Mouse (Mus musculus): ENCODE data around the gene Camk2g.

Gene Camk2g

DNA sequence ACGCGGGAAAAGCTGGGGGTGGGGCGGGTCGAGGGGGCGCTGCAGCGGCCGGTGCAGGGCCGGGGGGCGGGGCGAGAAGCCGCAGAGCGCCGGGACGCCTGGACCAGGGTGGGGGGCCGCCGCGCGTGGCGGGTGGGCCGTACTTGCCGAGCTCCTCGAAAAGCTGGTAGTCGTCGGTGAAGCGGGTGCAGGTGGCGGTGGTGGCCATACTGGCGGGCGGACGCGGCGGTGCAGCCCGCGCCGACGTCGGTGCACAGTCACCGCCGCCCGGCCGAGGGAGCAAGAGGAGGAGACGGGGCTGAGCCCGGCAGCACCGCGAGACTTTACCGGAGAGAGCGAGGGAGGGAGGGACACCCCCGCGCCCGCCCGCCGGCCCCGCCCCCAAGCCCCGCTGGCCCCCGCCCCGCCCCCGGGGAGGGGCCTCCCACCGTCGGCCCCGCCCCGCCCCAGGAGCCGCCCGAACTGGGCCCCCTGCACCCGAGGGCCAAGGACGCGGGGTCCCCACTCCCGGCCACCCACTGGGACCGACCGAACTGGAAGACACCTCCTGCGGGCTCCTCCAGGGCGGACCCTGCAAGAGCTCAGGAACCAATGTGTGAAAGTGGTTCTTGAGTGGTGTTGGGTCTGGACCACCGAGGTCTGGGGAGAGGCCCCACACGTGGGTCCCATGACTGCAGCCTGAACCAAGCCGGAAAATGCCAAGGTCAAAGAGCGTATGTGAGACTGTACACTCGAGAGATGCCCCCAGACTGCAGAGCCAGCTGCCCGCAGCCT lies at the start of gene Camk2g:
Gene Camk2g (minus strand): TSS at position 331 of the 774 bp plus-strand sequence.
- peak; percentile 87 for DNase-seq (ENCODE audit: low spot score)

DNA sequence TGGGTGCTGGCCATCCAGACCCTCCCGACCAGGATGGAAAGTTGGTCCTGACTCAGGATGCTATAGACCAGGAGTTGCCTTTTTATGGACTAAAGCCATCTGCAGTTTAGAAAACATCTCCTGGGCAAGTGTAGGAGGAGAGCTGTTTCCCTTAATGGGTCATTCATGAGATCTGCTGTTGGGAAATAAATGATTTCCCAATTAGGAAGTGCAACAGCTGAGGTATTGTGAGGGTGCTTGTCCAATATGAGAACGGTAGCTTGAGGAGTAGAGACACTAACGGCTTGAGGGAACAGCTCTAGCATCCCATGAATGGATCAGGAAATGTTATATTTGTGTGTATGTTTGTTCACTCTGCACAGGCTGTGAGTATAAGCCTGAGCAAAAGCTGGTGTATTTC lies 48.7 kb upstream of the Camk2g start:
- DNase-seq (ENCODE audit: low spot score): no peak

DNA sequence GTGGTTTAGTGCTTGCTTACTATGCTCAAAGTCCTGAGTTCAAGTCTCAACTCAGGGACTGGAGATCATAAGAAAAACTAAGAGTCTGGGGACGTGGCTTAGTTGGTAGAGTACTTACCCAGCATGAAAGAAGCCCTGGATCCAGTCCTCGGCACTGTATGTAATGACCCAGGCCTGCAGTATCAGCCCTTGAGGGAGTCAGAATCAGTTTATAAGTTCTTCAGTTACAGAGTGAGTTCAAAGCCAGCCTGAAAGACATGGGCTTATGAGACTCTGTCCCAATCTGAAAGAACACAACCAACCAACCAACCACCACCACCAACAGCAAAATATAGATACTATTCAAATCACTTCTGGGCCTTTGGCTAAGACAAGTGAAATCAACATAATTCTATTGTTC lies 47.6 kb upstream of the Camk2g start:
- no peak for DNase-seq (ENCODE audit: low spot score)

DNA sequence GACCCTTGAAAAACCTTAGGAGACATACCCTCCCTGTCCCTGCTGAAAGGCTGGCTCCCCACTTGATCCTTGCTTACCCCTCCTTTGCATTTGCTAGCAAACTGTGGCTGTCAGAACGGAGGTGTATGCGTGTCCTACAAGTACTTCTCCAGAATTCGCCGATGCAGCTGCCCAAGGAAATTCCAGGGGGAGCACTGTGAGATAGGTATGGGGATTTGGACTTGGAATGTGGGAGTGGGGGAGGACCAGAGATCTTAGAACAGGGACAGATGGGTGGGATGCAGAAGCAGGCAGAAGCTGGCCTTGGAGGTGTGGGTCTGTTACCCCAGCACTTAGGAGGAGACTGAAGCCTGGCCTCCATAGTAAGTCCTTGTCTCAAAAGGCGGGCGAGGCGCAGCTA lies 43.8 kb upstream of the Camk2g start:
- DNase-seq (ENCODE audit: low spot score): no peak

DNA sequence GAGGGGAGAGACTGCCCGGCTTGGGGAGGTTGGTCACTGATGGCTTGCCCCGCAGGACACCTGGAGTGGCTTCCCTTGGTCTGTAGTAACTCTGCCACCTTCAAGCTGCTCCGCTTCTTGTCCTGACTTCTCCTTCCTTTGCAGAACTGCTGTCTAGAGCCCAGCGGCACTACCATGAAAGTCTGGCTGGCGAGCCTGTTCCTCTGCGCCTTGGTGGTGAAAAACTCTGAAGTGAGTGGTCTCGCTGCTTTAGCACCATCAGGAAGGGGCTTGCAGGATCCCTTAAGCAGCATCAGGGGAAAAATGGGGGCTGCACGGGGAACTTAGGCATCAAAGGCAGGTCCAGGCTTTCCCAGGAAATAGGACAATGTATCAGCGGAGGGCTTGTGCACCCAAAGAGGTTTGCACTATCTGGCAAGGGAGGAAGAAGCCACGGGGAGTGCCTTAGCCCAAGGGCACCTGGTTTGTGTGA lies 43.1 kb upstream of the Camk2g start:
- DNase-seq (ENCODE audit: low spot score): no peak

DNA sequence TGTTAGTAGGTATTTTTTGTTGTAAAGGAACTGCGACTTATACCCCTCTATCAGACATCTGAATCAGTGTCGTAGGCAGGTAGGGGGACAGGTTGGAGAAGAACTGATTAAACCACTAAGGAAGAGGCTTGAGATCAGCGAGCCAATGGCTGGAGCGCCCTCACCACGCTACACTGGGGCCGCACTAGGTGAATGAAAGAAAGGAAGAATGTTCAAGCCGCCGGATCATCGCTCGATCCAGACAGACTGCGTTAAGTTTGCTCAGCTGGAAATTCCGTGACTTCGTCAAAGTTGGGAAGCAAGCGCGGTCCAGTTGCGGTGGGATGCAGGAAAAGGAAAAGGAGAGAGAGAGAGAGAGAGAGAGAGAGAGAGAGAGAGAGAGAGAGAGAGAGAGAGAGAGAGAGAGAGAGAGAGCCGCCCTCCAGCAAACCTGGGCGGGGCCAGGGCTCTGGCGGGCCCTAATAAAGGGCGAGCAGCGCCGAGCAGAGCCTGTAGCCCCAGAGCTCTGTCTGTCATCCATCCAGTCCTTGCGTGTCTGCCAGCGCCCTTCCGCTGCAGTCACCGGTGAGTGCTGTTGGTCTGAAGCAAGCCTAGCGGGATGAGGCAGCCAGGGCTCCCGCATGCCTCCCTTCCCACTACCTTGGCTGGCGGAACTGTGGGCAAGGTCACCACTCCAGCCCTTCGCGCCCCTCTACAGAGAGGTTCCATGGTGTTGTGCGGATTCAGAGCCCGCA lies 42.5 kb upstream of the Camk2g start, which contains the start of gene Plau:
Gene Plau (plus strand): TSS at position 490 of the 734 bp plus-strand sequence.
- DNase-seq (ENCODE audit: low spot score): peak; percentile 88

DNA sequence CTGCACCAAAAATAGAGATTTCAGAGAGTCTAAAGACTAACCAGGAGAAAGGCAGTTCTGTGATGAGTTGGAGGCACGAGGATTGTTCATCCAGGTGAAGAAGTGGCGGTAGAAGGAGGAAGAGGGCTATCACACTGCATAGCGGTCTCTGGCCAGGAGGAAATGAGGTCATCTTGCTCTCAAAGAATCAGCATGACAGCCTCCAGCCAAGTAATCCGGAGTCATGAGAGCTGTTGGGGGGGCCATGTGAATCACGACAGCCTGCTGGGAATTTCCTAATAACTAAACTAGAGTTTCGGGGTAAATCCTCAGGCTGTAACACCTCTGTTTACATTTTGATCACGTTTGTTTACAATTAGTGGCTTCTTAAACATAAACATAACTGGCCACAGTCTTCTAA lies 40.2 kb upstream of the Camk2g start:
- no peak for DNase-seq (ENCODE audit: low spot score)

DNA sequence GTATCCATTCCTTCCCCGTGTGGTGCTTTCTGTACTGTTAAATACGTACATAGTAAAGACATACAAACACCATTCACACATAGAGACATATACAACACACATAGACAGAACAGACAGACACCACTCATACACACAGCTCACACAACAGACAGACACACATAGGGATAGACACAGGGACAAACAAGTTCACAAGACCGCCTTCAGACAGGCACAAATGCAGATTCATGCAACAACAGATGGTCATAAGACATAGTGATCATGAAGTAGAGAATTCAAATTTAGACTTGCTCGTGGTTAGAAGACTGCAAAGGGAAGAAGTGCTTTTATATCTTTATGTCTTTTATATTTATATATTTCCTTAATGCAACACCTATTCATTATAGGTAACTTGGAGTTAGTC lies 39.6 kb upstream of the Camk2g start:
- DNase-seq (ENCODE audit: low spot score): no peak

DNA sequence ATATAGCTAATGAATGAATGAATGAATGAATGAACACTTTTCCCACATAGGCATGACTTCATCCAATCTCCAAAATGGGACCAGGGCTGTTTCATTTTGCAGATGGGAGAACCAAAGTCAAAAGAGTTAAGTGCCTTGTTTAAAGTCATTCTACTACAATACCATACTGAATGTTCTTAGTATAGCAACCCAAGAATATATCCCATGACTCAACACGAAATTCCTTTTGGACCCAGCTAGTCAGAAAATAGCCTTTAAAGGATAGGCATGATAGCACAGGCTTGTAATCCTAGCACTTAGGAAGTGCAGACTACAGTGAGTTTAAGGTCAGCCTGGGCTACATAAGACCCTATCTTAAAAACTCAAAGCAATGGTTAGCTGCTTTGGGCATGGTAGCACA lies 38.0 kb upstream of the Camk2g start:
- no peak for DNase-seq (ENCODE audit: low spot score)

DNA sequence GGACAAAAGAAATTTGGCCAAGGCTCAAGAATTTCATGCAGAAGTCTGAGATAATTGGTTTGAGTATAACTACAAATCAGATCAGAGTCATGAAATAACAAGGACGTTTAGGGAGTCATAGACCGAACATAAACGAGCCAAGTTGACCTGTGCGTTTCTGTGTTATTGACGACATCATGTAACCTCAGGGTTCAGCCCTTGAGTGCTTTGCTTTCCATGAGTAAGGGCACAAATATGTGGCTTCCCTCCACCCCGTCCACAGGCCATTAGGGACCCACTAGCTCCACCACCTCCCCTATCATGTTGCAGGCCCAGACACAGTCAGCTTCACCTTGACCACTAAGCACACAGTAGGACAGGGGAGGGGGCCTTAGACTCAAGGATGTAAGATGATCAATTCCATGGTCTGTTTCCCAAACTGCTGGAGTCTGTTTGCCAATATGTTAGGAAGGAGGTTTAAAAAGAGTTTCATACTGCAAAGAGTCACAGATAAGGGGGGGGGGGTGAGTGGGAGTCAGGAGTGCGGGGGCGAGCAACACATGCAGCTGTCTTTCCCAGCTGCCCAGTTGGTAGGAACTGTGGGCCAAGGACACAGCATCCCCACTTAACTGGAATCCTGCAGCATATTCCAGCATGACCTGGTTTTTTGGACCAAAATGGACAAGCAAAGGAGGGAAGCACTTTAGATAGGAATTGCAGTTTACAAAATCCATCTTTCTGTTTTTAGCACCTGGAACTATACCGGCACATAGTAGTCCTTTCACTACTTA lies 37.4 kb upstream of the Camk2g start:
- no peak for DNase-seq (ENCODE audit: low spot score)

DNA sequence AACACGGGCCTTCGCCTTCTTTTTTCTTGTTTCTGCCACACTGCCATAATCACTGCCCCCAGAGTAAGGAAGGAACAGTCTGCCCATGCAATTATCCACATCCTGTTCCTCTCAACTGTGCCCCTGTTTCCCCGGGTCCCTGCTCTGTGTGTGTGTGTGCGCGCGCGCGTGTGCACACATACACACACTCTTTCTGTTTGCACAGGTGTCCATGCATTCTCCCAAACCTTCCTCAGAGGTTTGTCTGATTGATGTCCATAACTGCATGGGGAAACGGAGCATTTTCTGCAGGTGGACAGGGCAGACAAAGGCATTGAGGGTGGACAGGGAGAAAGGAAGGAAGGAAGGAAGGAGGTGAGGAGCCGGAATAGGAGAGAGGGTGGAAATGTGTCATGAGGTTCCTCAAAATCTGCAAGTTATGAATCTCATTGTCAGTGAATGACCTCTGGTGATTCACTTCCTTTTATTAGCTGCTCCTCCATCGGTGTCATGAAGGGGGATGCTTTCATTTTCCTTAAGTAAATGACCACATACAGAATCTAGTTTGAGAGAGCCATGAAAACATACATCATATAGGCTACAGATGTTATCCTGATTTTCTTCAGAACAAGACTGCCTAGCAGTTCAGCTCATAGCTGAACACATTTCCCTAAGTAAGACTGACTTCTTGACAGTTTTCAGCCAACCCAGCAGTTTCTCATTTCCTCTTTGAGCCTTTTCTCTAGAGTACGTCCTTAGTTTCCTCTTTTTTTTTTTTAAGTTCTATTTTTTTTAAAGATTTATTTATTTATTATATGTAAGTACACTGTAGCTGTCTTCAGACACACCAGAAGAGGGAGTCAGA lies 35.9 kb upstream of the Camk2g start:
- DNase-seq (ENCODE audit: low spot score): no peak

DNA sequence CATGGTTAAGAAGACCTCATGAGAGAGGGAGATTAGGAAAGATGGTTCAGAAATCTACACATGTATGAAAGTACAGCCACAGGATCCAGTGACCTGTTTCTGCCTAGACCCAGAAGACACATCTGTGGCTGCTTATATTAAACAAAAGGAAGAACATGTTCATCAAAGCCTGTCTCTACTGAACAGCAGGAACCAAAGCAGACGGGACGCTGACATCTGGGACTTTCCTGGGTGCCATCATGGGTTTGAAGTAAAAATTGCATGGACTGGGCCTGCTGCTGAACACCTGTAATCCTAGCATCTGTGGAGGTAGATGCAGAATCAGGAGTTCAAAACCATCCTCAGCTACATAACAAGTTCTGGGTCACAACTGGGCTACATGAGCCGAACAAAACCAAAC lies 34.6 kb upstream of the Camk2g start:
- DNase-seq (ENCODE audit: low spot score): no peak

DNA sequence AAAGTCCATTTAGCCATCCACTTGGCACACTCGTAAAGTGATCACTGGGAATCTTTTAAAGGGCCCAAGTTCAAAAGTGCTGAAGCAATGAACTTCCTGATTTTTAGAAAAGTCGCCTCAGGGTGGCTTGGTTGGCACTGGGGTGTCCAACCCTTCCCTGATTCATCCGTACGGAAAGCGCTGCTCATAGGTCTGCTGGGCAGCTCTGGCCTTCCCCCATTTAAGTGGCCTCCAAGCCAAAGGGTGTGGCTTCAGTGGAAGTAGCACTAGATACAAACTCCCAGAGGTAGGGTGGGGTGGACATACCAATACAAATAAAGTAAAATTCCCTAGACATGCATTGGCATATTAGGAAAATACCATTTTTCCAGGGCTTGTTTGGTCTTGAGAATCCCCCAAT lies 33.6 kb upstream of the Camk2g start:
- no peak for DNase-seq (ENCODE audit: low spot score)

DNA sequence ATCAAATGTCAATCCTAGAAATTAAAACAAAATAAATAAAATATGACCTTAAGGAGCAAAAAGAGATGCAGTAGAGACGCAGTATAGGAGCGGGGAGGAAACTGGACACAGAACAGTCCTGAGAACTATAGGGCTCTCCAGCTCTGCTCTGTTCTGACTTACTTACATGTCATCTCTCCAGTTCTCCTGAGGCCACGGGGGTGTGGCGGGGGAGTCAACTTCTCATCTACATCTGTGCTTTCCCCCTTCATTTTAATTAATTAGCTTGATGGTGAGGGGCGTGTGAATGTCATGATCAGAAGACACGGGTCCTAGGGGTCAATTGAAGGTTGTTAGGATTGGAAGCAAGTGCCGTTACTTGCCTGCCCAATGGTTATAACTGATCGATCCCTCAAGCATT lies 33.2 kb upstream of the Camk2g start:
- no peak for DNase-seq (ENCODE audit: low spot score)

DNA sequence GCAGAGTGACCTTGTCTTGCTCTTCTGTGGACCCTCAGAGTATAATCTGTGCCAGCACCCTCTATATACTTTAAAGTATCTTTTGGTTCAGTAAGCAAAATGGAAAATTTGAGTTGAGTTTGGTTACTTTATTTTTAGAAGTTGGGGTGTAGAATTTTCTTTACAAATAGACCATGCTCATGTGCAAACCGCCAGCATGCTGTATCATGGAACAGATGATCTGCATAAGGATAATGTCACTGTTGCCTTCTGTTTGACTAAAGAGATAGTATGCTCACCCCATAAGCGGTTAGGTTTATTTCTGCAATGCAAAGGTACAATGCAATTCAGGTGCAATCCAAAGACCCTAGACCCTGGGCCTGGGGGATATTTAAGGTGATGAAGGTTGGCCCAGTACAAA lies 31.6 kb upstream of the Camk2g start:
- DNase-seq (ENCODE audit: low spot score): no peak

DNA sequence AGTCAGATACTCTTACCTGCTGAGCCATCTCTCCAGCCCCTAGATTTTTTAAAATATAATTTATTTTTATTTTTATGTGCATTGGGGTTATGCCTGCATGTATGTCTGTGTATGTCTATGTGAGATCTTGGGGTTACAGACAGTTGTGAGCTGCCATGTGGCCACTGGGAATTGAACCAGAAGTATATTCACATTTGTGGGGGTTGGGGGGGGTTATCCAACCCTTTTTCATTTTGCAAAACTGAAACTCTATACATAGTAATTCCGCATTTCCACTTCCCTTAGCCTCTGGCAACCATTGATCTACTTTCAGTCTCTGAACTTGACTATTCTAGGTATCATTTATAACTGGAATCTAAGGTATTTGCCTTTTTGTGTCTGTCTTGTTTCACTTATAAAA lies 30.6 kb upstream of the Camk2g start:
- DNase-seq (ENCODE audit: low spot score): no peak

DNA sequence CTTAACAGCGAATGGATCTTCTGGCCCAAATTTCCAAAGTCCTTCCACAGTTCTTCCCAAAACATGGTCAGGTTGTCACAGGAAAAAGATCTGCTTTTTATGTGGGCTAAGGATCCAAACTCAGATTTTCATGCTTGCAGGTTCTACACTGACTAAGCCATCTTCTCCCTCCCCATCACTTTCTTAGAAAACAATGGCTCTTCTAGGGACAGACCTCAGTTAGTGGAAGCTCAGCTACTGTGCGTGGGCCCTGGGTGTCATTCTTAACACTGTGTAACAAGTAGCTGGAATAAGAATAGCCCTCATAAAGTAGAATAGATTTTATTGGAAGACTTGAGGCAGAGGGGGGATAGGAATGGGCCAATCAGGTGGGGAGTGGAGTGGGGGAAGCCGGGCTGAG lies 21.6 kb upstream of the Camk2g start:
- no peak for DNase-seq (ENCODE audit: low spot score)

DNA sequence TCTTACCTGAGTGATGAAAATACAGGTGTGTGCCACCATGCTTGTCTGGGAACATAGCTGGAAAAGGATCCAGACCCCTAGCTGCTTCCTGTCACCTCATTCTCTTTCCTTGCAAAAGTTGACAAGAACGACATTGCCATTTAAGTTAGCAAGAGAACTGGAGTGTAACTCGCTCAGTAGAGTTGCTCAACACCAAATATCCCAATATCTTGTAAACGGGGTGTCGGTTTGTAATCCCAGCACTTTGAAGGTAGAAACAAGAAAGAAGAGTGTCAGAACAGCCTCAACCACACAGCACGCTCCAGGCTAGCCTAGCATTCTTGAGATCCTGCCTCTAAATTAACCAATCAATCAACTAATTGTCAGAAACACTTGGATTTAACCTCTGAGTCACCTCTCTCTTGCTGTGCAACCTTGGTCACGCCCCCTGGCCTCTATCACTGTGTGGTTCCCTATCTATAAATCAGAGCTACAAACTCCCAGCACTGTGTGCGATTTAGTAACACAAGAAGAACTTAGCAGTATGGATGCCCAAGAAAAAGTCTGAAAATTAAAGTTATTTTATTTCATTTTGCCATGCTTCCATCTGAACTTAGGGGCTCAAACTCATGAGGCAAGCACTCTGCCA lies 18.0 kb upstream of the Camk2g start:
- no peak for DNase-seq (ENCODE audit: low spot score)

DNA sequence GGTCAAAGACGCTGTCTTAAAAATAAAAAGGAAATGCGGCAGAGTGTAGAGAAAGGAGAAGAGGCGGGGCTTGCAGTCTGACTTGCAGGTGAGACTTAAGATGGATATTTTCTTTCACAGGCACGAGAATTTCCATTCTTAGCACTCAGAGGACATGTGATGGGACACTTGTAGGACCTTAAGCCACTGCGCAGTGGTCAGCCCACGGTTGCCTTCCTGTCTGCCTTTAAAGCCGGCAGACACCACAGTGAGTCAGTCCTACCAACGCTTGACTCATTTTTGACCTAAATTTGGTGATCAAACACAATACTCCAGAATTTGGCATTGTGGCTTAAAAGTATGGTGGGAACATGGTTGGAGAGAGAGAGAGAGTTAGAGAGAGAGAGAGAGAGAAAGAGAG lies 17.3 kb upstream of the Camk2g start:
- no peak for DNase-seq (ENCODE audit: low spot score)

DNA sequence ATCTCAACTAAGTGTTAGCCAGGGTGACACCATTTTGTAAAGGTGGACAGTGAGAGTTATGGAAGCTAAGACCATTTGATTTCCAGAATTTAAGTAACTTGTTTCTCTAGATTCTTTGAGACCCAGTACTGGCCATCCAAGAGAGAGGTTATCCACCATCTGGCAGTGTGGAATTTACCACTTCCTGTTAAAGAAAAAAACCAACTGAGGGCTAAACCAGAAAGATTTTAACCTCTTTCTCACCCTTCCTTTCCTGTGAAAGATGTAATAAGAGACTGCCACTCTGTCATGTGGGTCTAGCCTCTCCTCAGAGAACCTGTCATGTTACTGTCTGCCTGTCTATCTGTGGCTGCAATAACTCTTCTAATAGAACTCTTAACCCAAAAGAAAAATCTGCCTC lies 15.9 kb upstream of the Camk2g start:
- no peak for DNase-seq (ENCODE audit: low spot score)

DNA sequence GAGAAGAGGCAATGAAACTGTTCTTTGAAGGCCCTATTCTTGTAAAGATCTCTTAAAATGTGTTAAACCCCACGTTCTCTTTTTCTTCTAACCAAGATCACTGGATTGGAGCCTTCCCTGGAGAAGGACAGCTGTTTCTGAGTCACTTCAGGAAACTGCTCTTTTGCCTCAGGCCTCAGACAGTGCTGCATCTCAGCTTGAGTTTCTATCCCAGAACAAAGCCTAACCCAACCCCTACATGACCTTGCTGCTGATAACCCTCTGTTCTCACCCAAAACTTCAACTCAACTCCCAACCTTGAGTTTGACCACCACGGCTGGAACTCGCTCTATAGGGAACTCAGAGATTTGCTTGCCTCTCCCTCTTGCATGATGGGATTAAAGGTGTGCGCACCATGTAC lies 15.5 kb upstream of the Camk2g start:
- no peak for DNase-seq (ENCODE audit: low spot score)

Measured in urinary bladder, postnatal 14 days (tissue).